Comparison of ENCODE assay signal across 14 mouse cellular contexts in genomic region chr3:131054241-131054972, GRCm38 (mm10). TPM values are rescaled to one million over a fixed set of nuclear protein-coding genes. Genes with fewer than 3 reads are reported as not detected.
DNase-seq lines count a peak whose midpoint lies in the region; ATAC-seq and TF ChIP-seq lines count a peak whose summit lies in the region.
"Had no signal": no experiment of that assay in that cellular context is flagged by ENCODE, and none has a peak within 500 bp of the region (broad histone marks: within the 10 kb centered on the region; RNA-seq: fewer than 3 reads in every experiment).

No protein-coding gene starts in this region.

- H3K4me2 ChIP-seq in embryonic facial prominence, embryonic 11.5 days (ENCODE audit: low read depth, low read length) = no peak overlapping the region
- H3K4me2 ChIP-seq in hindbrain, embryonic 11.5 days (replicated peaks; ENCODE audit: low read depth, low read length) = no peak overlapping the region
- no peak overlapping the region for H3K4me2 ChIP-seq in midbrain, embryonic 16.5 days (ENCODE audit: low read length)
- no peak overlapping the region for H3K4me2 ChIP-seq in liver, embryonic 12.5 days
- H3K4me2 ChIP-seq: intestine, embryonic 15.5 days had no signal

- no peak overlapping the region for H3ac ChIP-seq in C2C12 (ENCODE audit: control insufficient read depth, insufficient read length, low read depth)

- H3K4me3 ChIP-seq in embryonic facial prominence, embryonic 11.5 days (ENCODE audit: low read depth, low read length) = no peak overlapping the region
- H3K4me3 ChIP-seq in embryonic facial prominence, embryonic 10.5 days = no peak overlapping the region
- no peak overlapping the region for H3K4me3 ChIP-seq in C2C12 (ENCODE audit: insufficient read depth, poor library complexity, severe bottlenecking)
- H3K4me3 ChIP-seq in hindbrain, embryonic 11.5 days (ENCODE audit: low read depth, low read length) = no peak overlapping the region
- no peak overlapping the region for H3K4me3 ChIP-seq in midbrain, embryonic 16.5 days (ENCODE audit: low read depth, low read length)
- no peak overlapping the region for H3K4me3 ChIP-seq in liver, embryonic 12.5 days
- H3K4me3 ChIP-seq: heart, embryonic 10.5 days; intestine, embryonic 15.5 days had no signal

- no peaks in the 10 kb centered on the region for H3K27me3 ChIP-seq in embryonic facial prominence, embryonic 11.5 days (ENCODE audit: control insufficient read depth, insufficient read depth, low read length)
- H3K27me3 ChIP-seq in embryonic facial prominence, embryonic 10.5 days (replicated peaks; ENCODE audit: low read depth, poor library complexity, severe bottlenecking) = no peaks in the 10 kb centered on the region
- H3K27me3 ChIP-seq in C2C12 (ENCODE audit: control insufficient read depth, insufficient read depth, insufficient read length) = no peaks in the 10 kb centered on the region
- H3K27me3 ChIP-seq in hindbrain, embryonic 11.5 days (ENCODE audit: control insufficient read depth, insufficient read depth, low read length) = no peaks in the 10 kb centered on the region
- no peaks in the 10 kb centered on the region for H3K27me3 ChIP-seq in midbrain, embryonic 16.5 days (ENCODE audit: control insufficient read depth, insufficient read depth, low read depth, low read length)
- no peaks in the 10 kb centered on the region for H3K27me3 ChIP-seq in liver, embryonic 12.5 days (replicated peaks)
- H3K27me3 ChIP-seq: intestine, embryonic 15.5 days had no signal

- no peaks in the 10 kb centered on the region for H3K9me3 ChIP-seq in embryonic facial prominence, embryonic 11.5 days (replicated peaks; ENCODE audit: control insufficient read depth, low read length)
- H3K9me3 ChIP-seq in embryonic facial prominence, embryonic 10.5 days = no peaks in the 10 kb centered on the region
- no peaks in the 10 kb centered on the region for H3K9me3 ChIP-seq in hindbrain, embryonic 11.5 days (ENCODE audit: control insufficient read depth, low read length)
- H3K9me3 ChIP-seq in midbrain, embryonic 16.5 days (replicated peaks; ENCODE audit: control insufficient read depth, low read length, poor library complexity, severe bottlenecking) = no peaks in the 10 kb centered on the region
- no peaks in the 10 kb centered on the region for H3K9me3 ChIP-seq in liver, embryonic 12.5 days (replicated peaks)
- H3K9me3 ChIP-seq: heart, embryonic 10.5 days; intestine, embryonic 15.5 days had no signal

- WGBS in embryonic facial prominence, embryonic 11.5 days = 62% methylated on average over 13 of the region's 13 CpGs
- WGBS in embryonic facial prominence, embryonic 10.5 days = 72% methylated on average over 13 of the region's 13 CpGs
- 67% methylated on average over 13 of the region's 13 CpGs for WGBS in hindbrain, embryonic 11.5 days
- 27% methylated on average over 13 of the region's 13 CpGs for WGBS in midbrain, embryonic 16.5 days
- WGBS in liver, embryonic 12.5 days (ENCODE audit: insufficient replicate concordance) = 73% methylated on average over 13 of the region's 13 CpGs

- H3K79me2 ChIP-seq in C2C12 (ENCODE audit: control insufficient read depth, insufficient read depth) = no peaks in the 10 kb centered on the region

- no peaks in the 10 kb centered on the region for H3K79me3 ChIP-seq in C2C12 (ENCODE audit: low read depth)

- no peaks in the 10 kb centered on the region for H3K4me1 ChIP-seq in embryonic facial prominence, embryonic 11.5 days (ENCODE audit: control insufficient read depth, insufficient read depth, low read length)
- peaks cover 7% of the 10 kb centered on the region; the same call in 1 of the 2 replicates for H3K4me1 ChIP-seq in embryonic facial prominence, embryonic 10.5 days
- H3K4me1 ChIP-seq in hindbrain, embryonic 11.5 days (replicated peaks; ENCODE audit: control insufficient read depth, insufficient read depth, low read length) = no peaks in the 10 kb centered on the region
- peaks cover 5% of the 10 kb centered on the region for H3K4me1 ChIP-seq in midbrain, embryonic 16.5 days (ENCODE audit: control insufficient read depth, insufficient read depth, low read length)
- H3K4me1 ChIP-seq in liver, embryonic 12.5 days = no peaks in the 10 kb centered on the region
- H3K4me1 ChIP-seq: intestine, embryonic 15.5 days had no signal

- ATAC-seq in embryonic facial prominence, embryonic 11.5 days (replicated peaks; ENCODE audit: insufficient number of reproducible peaks, low FRiP score, low TSS enrichment, low read depth) = peak; percentile 76
- ATAC-seq in hindbrain, embryonic 11.5 days (ENCODE audit: low FRiP score) = peak; percentile 74; the same call in 1 of the 2 replicates
- peak; percentile 65; the same call in 1 of the 2 replicates for ATAC-seq in midbrain, embryonic 16.5 days
- no peak for ATAC-seq in liver, embryonic 12.5 days
- no peak for ATAC-seq in erythroid progenitor cell, adult 5-6 weeks (replicated peaks; ENCODE audit: low FRiP score, poor library complexity, severe bottlenecking)
- no peak for ATAC-seq in CD4-positive, CD25-positive, alpha-beta regulatory T cell, adult 4 months
- ATAC-seq: intestine, embryonic 15.5 days; lung, postnatal 0 days had no signal

- no peak for TF ChIP-seq CTCF in C2C12 (IDR thresholded peaks at IDR 0.05; ENCODE audit: control insufficient read depth, insufficient read depth, insufficient read length)

- no peaks in the 10 kb centered on the region for H3K36me3 ChIP-seq in embryonic facial prominence, embryonic 11.5 days (replicated peaks; ENCODE audit: control insufficient read depth, insufficient read depth, low read depth, low read length)
- no peaks in the 10 kb centered on the region for H3K36me3 ChIP-seq in embryonic facial prominence, embryonic 10.5 days (replicated peaks)
- no peaks in the 10 kb centered on the region for H3K36me3 ChIP-seq in C2C12 (ENCODE audit: control insufficient read depth, insufficient read depth)
- H3K36me3 ChIP-seq in hindbrain, embryonic 11.5 days (ENCODE audit: control insufficient read depth, insufficient read depth, low read length) = no peaks in the 10 kb centered on the region
- no peaks in the 10 kb centered on the region for H3K36me3 ChIP-seq in midbrain, embryonic 16.5 days (ENCODE audit: control insufficient read depth, insufficient read depth, low read length)
- no peaks in the 10 kb centered on the region for H3K36me3 ChIP-seq in liver, embryonic 12.5 days
- H3K36me3 ChIP-seq: heart, embryonic 10.5 days; intestine, embryonic 15.5 days had no signal

- no peak overlapping the region for H3K9ac ChIP-seq in embryonic facial prominence, embryonic 11.5 days (replicated peaks; ENCODE audit: low read length)
- no peak overlapping the region for H3K9ac ChIP-seq in hindbrain, embryonic 11.5 days (ENCODE audit: low read depth, low read length)
- H3K9ac ChIP-seq in midbrain, embryonic 16.5 days (ENCODE audit: low read depth, low read length) = no peak overlapping the region
- H3K9ac ChIP-seq in liver, embryonic 12.5 days = no peak overlapping the region
- H3K9ac ChIP-seq: intestine, embryonic 15.5 days had no signal

- DNase-seq in embryonic facial prominence, embryonic 11.5 days (ENCODE audit: low spot score) = peak; percentile 43
- no peak for DNase-seq in embryonic facial prominence, embryonic 10.5 days (ENCODE audit: low spot score)
- peak; percentile 31 for DNase-seq in hindbrain, embryonic 11.5 days (ENCODE audit: low spot score)
- DNase-seq: adrenal gland, adult 8-10 months; right cerebral cortex, postnatal 4 days had no signal

- H3K27ac ChIP-seq in embryonic facial prominence, embryonic 11.5 days (replicated peaks; ENCODE audit: low read depth, low read length) = no peak overlapping the region
- no peak overlapping the region for H3K27ac ChIP-seq in embryonic facial prominence, embryonic 10.5 days (replicated peaks)
- no peak overlapping the region for H3K27ac ChIP-seq in hindbrain, embryonic 11.5 days (ENCODE audit: low read depth, low read length)
- peak overlapping the region; percentile 48; the same call in 1 of the 2 replicates for H3K27ac ChIP-seq in midbrain, embryonic 16.5 days (ENCODE audit: low read length)
- H3K27ac ChIP-seq in liver, embryonic 12.5 days = no peak overlapping the region
- H3K27ac ChIP-seq: heart, embryonic 10.5 days; intestine, embryonic 15.5 days; stomach, postnatal 0 days had no signal

TF ChIP-seq in C2C12, 6 proteins besides CTCF, POLR2A, EP300 and RAD21:
- TF ChIP-seq MYOD1 (IDR thresholded peaks at IDR 0.05; ENCODE audit: control insufficient read depth, insufficient read length, low read depth) (peak; percentile 97), FOSL1 (IDR thresholded peaks at IDR 0.05; ENCODE audit: insufficient read depth, low read length, poor library complexity, severe bottlenecking) (no peak), MYOG (IDR thresholded peaks at IDR 0.05; ENCODE audit: control insufficient read depth, extremely low read depth, insufficient read length) (no peak), MAX (IDR thresholded peaks at IDR 0.05) (peak; percentile 13), USF1 (IDR thresholded peaks at IDR 0.05; ENCODE audit: low read depth) (peak; percentile 54), CEBPB (IDR thresholded peaks at IDR 0.05; ENCODE audit: low read depth) (no peak)

RNA-seq across cellular contexts. Expression of gene Lef1, which starts 55.9 kb away (rescaled TPM):
- 73.9 and 87.2 TPM in 2 replicates for polyA plus RNA-seq in embryonic facial prominence, embryonic 11.5 days (2014; fragmentation: Nextera tagmentation; extraction: Ambion mirVana)
- polyA plus RNA-seq in embryonic facial prominence, embryonic 10.5 days (2016; fragmentation: Nextera tagmentation; extraction: Ambion mirVana) = 51.2 and 61.3 TPM in 2 replicates
- 4.6 TPM for polyA plus RNA-seq in C2C12 (2012; fragmentation: generic; extraction: Trizol)
- polyA plus RNA-seq in hindbrain, embryonic 11.5 days (2014; fragmentation: Nextera tagmentation; extraction: Ambion mirVana) = 24.1 and 24.6 TPM in 2 replicates
- polyA plus RNA-seq in midbrain, embryonic 16.5 days (2015; fragmentation: Nextera tagmentation; extraction: Ambion mirVana) = 67.6 and 81.3 TPM in 2 replicates
- polyA plus RNA-seq in liver, embryonic 12.5 days (2016; fragmentation: Nextera tagmentation; extraction: Ambion mirVana) = 0.35 and 0.60 TPM in 2 replicates
- total RNA-seq in erythroid progenitor cell, adult 5-6 weeks (2015; ENCODE audit: low replicate concordance) = 9.2 and 15.5 TPM in 2 replicates
- 4.6 and 14.1 TPM in 2 replicates for total RNA-seq in erythroid progenitor cell, adult 5-6 weeks (2017; ENCODE audit: low replicate concordance)
- polyA plus RNA-seq in CD4-positive, CD25-positive, alpha-beta regulatory T cell, adult 4 months (2017; shearing (Covaris generic)) = 100 to 1,000 TPM; 208 to 272 TPM

Comparison
In these comparisons a context has a peak if more than half of its experiments do, and no peak if none do; other contexts are left out.
1. ATAC-seq: peak in embryonic facial prominence, embryonic 11.5 days (single experiment), hindbrain, embryonic 11.5 days (single experiment) and midbrain, embryonic 16.5 days (single experiment); none in liver, embryonic 12.5 days (single experiment), erythroid progenitor cell, adult 5-6 weeks (single experiment) and CD4-positive, CD25-positive, alpha-beta regulatory T cell, adult 4 months (single experiment).